In the genomic region with DNA sequence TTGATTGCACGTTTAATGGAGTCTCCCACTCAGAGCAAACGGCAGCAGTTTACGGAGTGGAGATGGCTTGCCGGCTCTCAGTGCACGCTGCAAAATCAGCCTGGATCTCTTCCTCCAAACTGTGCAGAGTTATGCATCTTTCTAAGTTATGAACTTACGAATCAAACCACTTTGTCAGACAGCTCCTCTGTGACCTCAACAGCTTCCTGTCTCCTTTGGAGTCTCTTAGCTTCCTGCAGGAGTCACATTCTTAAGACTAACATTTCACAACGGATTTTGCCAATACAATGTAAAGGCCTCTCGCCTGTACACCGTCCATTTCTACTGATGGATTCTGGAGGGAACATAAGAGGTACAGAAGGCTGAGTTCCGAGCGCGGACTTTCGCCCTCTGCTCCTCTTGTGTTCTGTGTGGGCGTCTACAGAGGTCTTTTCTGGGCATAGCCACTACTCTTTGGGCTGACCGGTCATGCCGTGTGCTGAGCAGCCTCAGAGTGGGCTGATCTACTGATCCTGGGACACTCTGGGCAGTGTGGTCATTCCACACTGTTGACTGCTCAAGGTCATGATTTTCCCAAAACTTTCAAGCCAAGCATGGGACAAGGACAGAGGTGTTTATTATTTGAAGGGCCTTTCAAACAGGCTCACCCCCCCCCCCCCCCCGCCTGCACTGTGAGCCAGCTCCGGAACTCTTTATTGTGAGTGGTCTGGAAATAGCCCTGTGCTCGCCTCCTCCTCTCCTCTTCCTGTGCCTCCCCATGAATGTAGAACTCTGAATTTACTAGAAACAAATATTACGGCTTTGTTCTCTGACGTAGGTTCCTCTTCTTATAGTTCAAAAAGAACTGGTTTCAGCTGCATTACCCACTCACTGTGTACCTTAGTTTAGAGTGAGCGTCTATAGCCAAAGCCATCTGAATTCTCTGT, we compare ENCODE assay signal across 8 mouse cellular contexts.
DNase-seq lines count a peak whose midpoint lies in the region; ATAC-seq and TF ChIP-seq lines count a peak whose summit lies in the region.

No protein-coding gene starts in this region.

- no peak for DNase-seq in cerebellum, adult 2 months
- DNase-seq in cerebellum, adult 11 months, result no peak
- DNase-seq in thymus, postnatal 4 days, result peak; percentile 29
- no peak for DNase-seq in thymus, postnatal 36 days
- no peak for DNase-seq in ovary, postnatal 10 days (ENCODE audit: low spot score)
- no peak for DNase-seq in cerebellum, postnatal 25 days
- no peak for DNase-seq in cerebellum, postnatal 14 days

- H3K9me3 ChIP-seq in limb, embryonic 15.5 days, result no peaks in the 10 kb centered on the region

- no peak overlapping the region for H3K9ac ChIP-seq in limb, embryonic 15.5 days

- TF ChIP-seq POLR2A in cerebellum, adult 2 months (IDR thresholded peaks at IDR 0.05; ENCODE audit: borderline replicate concordance, insufficient read depth, low read length), result no peak

- WGBS in cerebellum, adult 2 months, result 93% methylated on average over 22 of the region's 22 CpGs
- 56% methylated on average over 21 of the region's 22 CpGs for WGBS in limb, embryonic 15.5 days

- no peaks in the 10 kb centered on the region for H3K27me3 ChIP-seq in cerebellum, adult 2 months (ENCODE audit: control insufficient read depth, insufficient read depth, low read length)
- H3K27me3 ChIP-seq in limb, embryonic 15.5 days, result no peaks in the 10 kb centered on the region

- peak overlapping the region; percentile 37; the same call in 1 of the 2 replicates for H3K27ac ChIP-seq in cerebellum, adult 2 months (ENCODE audit: insufficient read depth, low read length)
- H3K27ac ChIP-seq in limb, embryonic 15.5 days, result peak overlapping the region; percentile 86

- TF ChIP-seq CTCF in cerebellum, adult 2 months (IDR thresholded peaks at IDR 0.05; ENCODE audit: borderline replicate concordance, insufficient read depth, low read depth, low read length), result no peak

- no peak overlapping the region for H3K4me3 ChIP-seq in cerebellum, adult 2 months (replicated peaks; ENCODE audit: insufficient read depth, low read depth, low read length)
- H3K4me3 ChIP-seq in limb, embryonic 15.5 days, result no peak overlapping the region

- peaks cover 19% of the 10 kb centered on the region for H3K4me1 ChIP-seq in cerebellum, adult 2 months (ENCODE audit: control insufficient read depth, insufficient read depth, low read length)
- peaks cover 68% of the 10 kb centered on the region for H3K4me1 ChIP-seq in limb, embryonic 15.5 days

- no peak for ATAC-seq in limb, embryonic 15.5 days (ENCODE audit: insufficient number of reproducible peaks, low FRiP score, low TSS enrichment, low read depth)

- no peak overlapping the region for H3K4me2 ChIP-seq in limb, embryonic 15.5 days

- H3K36me3 ChIP-seq in limb, embryonic 15.5 days, result peaks cover 7% of the 10 kb centered on the region
